ENCODE assay signal across 17 mouse cellular contexts in the genomic region with DNA sequence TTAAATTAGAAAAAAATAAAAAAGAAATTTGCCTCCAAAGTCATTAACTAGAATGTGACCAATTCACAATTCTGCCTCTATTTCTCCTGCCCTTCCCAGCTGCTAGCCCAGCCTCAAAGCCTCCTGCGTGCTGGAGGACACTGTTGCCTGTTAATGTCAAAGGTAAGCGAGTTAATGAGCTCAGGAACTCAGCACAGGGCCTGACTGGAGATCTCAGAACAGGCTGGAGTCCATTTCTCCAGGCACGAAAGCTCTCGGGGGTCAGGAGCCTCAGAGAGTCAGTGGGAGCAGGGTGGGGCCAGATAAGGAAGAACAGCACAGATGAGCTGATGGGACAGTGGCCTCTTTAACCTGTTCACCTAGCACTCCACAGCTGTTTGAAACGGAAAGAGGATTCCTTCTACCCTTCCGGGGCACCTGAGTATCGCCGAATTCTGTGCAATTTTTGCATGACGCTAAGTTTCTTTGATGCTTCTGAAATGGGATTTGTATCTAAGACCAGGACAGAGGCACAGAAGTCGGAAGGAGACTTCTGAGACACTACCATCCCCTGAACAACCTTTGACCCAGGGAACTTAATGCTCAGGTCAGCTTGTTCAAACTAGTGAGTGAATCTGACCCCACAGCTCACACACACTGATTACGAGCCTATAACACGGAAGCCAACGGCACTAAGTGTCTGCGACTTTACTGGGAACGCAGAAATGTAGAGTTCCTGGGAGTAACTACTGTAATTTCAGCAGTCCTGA. TPM values are rescaled to one million over a fixed set of nuclear protein-coding genes. Genes with fewer than 3 reads are reported as not detected.
"Had no signal": no experiment of that assay in that cellular context is flagged by ENCODE, and none has a peak within 500 bp of the region (broad histone marks: within the 10 kb centered on the region; RNA-seq: fewer than 3 reads in every experiment).

No protein-coding gene starts in this region.

- DNase-seq: layer of hippocampus, postnatal 36 days; liver, embryonic 13.5 days; lung, adult 2 months; lung, postnatal 14 days; lung, postnatal 4 days; retina, postnatal 1 day; right cerebral cortex, postnatal 25 days; thymus, adult 2 months; thymus, postnatal 14 days had no signal

- H3K4me2 ChIP-seq: liver, embryonic 13.5 days; midbrain, embryonic 12.5 days; midbrain, embryonic 15.5 days; neural tube, embryonic 13.5 days had no signal

- H3K36me3 ChIP-seq: intestine, embryonic 15.5 days; liver, embryonic 13.5 days; midbrain, embryonic 12.5 days; midbrain, embryonic 15.5 days; neural tube, embryonic 13.5 days had no signal

- H3K4me3 ChIP-seq: intestine, embryonic 15.5 days; left cerebral cortex, adult 2 months; liver, embryonic 13.5 days; midbrain, embryonic 12.5 days; midbrain, embryonic 15.5 days; myocyte; neural tube, embryonic 13.5 days had no signal

- ATAC-seq: hindbrain, embryonic 16.5 days; intestine, embryonic 15.5 days; midbrain, embryonic 15.5 days had no signal

- H3K9me3 ChIP-seq: intestine, embryonic 15.5 days; liver, embryonic 13.5 days; midbrain, embryonic 12.5 days; midbrain, embryonic 15.5 days; neural tube, embryonic 13.5 days had no signal

- H3K9ac ChIP-seq: intestine, embryonic 15.5 days; liver, embryonic 13.5 days; midbrain, embryonic 12.5 days; midbrain, embryonic 15.5 days; neural tube, embryonic 13.5 days had no signal

- H3K27ac ChIP-seq: intestine, embryonic 15.5 days; left cerebral cortex, adult 2 months; liver, embryonic 13.5 days; midbrain, embryonic 12.5 days; midbrain, embryonic 15.5 days; neural tube, embryonic 13.5 days had no signal

RNA-seq across cellular contexts. Expression of gene Vdr, which starts 7.0 kb away (rescaled TPM):
- total RNA-seq: monocyte, adult 5-6 weeks had no signal
